Mouse (Mus musculus) limb, embryonic 15.5 days (tissue): ENCODE data around the gene 6430571L13Rik. TPM values are rescaled to one million over a fixed set of nuclear protein-coding genes. Genes with fewer than 3 reads are reported as not detected.

Source experiments
- ATAC-seq: fragments of 200-750 bp; cut with Nextera tagmentation; 2 replicates; pipeline ENCODE4 v1.8.0; 2017; ENCODE audit warnings: low read depth, moderate TSS enrichment; ENCODE audit not compliant: insufficient number of reproducible peaks, low FRiP score, low TSS enrichment
- H3K27ac ChIP-seq: fragments of 300-500 bp; sonication (generic); 2 replicates; pipeline ENCODE4 v1.5.1; 2015; ENCODE audit warnings: moderate library complexity, mild to moderate bottlenecking, inconsistent platforms
- H3K27me3 ChIP-seq: fragments of 300-500 bp; sonication (generic); 2 replicates; pipeline ENCODE4 v1.6.1; 2015; ENCODE audit warnings: inconsistent platforms
- H3K36me3 ChIP-seq: fragments of 300-500 bp; sonication (generic); 2 replicates; pipeline ENCODE4 v1.6.1; 2015; ENCODE audit warnings: inconsistent platforms
- H3K4me1 ChIP-seq: fragments of 300-500 bp; sonication (generic); 2 replicates; pipeline ENCODE4 v1.6.1; 2015; ENCODE audit warnings: inconsistent platforms
- H3K4me2 ChIP-seq: fragments of 300-500 bp; sonication (generic); 2 replicates; pipeline ENCODE4 v1.6.1; 2015; ENCODE audit warnings: mild to moderate bottlenecking, inconsistent platforms
- H3K4me3 ChIP-seq: fragments of 300-500 bp; sonication (generic); 2 replicates; pipeline ENCODE4 v1.5.1; 2015; ENCODE audit warnings: mild to moderate bottlenecking, inconsistent platforms
- H3K9ac ChIP-seq: fragments of 300-500 bp; sonication (generic); 2 replicates; pipeline ENCODE4 v1.6.1; 2015; ENCODE audit warnings: inconsistent platforms
- H3K9me3 ChIP-seq: fragments of 300-500 bp; sonication (generic); 2 replicates; pipeline ENCODE4 v1.6.1; 2016; ENCODE audit warnings: inconsistent platforms
- WGBS: fragments of 180-500 bp; shearing (Covaris S2); methylation state at CpG from one replicate; pipeline ENCODE4 v1.1.7; 2015; 5-methylcytosine and 5-hydroxymethylcytosine counted together
- polyA plus RNA-seq: library from polyadenylated mRNA; unstranded; fragments of >200 nt; fragmentation: Nextera tagmentation; extraction: Ambion mirVana; gene quantifications from 2 replicates; pipeline ENCODE4 v1.2.1, GENCODE M21; 2015

6430571L13Rik gene
- polyA plus RNA-seq, 1 experiment from 2014 or later, result 0.60 TPM

DNA sequence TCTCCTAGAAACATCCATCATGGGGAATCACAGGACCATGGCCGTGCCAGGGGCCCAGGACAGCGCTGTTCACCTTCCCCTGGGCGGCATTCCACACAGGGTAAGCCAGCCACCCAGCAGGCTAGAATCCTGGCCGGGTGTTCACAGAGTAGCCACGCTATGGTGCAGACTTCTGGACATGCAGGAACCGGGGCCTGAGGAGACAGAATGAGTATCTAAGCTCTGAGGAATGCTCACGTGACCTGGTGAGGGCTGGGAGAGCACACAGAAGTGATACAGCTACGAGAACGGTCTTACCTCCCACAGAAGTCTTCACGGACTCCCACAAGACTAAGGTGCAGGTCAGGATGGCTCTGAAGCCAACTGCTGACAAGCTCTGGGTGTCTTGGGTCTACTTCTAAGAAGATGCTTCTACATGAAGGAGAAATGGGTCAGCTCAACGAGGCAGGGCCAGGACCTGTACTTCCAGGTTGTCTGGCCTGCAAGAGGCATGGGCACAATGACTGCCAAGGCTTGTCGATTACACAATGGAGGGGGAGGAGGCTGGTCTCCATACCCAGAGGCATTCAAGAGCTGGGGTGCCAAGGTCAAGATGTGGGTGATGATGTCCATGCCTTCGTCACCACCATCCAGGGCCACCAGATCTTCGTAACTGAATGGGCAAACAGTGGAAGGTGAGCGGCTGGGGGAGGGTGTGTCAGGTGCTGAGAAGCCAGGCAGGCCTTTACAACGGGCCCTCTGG lies 12.4 kb upstream of the 6430571L13Rik start:
- 87% methylated on average over 16 of the region's 16 CpGs for WGBS
- Histone ChIP-seq H3K4me2 (no peak overlapping the region), H3K4me1 (peaks cover 11% of the 10 kb centered on the region; the same call in 1 of the 2 replicates), H3K9ac (no peak overlapping the region), H3K27ac (no peak overlapping the region), H3K4me3 (no peak overlapping the region), H3K9me3 (no peaks in the 10 kb centered on the region), H3K36me3 (peaks cover 11% of the 10 kb centered on the region; the same call in 1 of the 2 replicates), H3K27me3 (no peaks in the 10 kb centered on the region)
- no peak for ATAC-seq

DNA sequence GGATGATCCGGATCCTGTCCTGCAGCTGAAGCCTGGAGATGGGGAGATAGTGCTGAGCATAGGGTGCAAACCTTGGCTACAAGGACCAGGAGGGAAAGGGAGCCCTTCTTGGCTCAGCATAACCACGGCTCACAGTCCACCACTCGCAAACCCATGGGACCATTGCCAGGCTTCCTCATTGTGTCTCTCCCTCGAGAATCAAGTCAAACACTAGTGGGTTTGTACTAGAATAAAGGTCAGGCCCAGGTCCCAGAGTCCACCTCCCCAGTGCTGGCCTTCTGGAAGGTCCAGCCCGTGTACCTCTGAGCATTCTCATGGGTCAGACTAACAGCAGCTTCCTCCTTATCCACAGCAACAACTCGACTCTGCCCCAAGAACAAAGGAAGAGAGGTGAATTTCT lies 9.6 kb upstream of the 6430571L13Rik start:
- no peak overlapping the region for H3K4me2 ChIP-seq
- peaks cover 16% of the 10 kb centered on the region; the same call in 1 of the 2 replicates for H3K36me3 ChIP-seq
- ATAC-seq, result no peak
- no peaks in the 10 kb centered on the region for H3K27me3 ChIP-seq
- no peaks in the 10 kb centered on the region for H3K4me1 ChIP-seq
- no peak overlapping the region for H3K27ac ChIP-seq
- no peaks in the 10 kb centered on the region for H3K9me3 ChIP-seq
- H3K4me3 ChIP-seq, result no peak overlapping the region
- WGBS, result 72% methylated on average over 6 of the region's 6 CpGs
- H3K9ac ChIP-seq, result no peak overlapping the region

DNA sequence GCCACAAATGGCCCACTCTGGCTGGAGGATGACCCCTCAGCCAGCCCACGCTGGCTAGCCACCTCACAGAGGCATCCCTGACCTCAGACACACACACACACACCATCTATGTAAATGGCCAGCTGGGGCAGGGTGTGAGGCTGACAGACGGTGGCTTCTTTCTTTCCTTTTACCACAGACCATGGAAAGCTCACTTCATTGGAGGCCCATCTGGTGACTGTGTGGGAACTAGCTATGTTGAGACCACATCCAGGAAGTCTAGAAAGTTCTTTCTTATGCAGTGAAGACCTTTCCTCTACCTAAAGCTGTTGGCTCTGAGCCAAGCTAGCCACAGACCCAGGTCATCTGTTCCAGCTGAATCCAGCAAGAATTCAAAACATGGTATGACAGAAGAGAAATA lies 6.7 kb upstream of the 6430571L13Rik start:
- Histone ChIP-seq H3K27ac (no peak overlapping the region), H3K36me3 (peaks cover 9% of the 10 kb centered on the region; the same call in 1 of the 2 replicates), H3K9me3 (no peaks in the 10 kb centered on the region), H3K4me2 (no peak overlapping the region), H3K9ac (no peak overlapping the region), H3K27me3 (no peaks in the 10 kb centered on the region), H3K4me1 (peaks cover 10% of the 10 kb centered on the region), H3K4me3 (no peak overlapping the region)
- no peak for ATAC-seq
- 55% methylated on average over 2 of the region's 2 CpGs for WGBS

- no peak overlapping the region for H3K9ac ChIP-seq
- H3K9me3 ChIP-seq, result no peaks in the 10 kb centered on the region
- no peak overlapping the region for H3K4me3 ChIP-seq
- peaks cover 9% of the 10 kb centered on the region; the same call in 1 of the 2 replicates for H3K36me3 ChIP-seq
- no peak overlapping the region for H3K4me2 ChIP-seq
- no peak overlapping the region for H3K27ac ChIP-seq
- WGBS, result 73% methylated on average over 6 of the region's 6 CpGs
- ATAC-seq, result no peak
- H3K4me1 ChIP-seq, result peaks cover 13% of the 10 kb centered on the region
- no peaks in the 10 kb centered on the region for H3K27me3 ChIP-seq
Observed at GRCm38 (mm10) chr9:107334356-107334755, 6.0 kb upstream of the 6430571L13Rik start.

- Histone ChIP-seq H3K27me3 (no peaks in the 10 kb centered on the region), H3K4me3 (no peak overlapping the region), H3K9me3 (no peaks in the 10 kb centered on the region), H3K4me1 (peaks cover 13% of the 10 kb centered on the region), H3K36me3 (peaks cover 9% of the 10 kb centered on the region; the same call in 1 of the 2 replicates), H3K9ac (no peak overlapping the region), H3K4me2 (no peak overlapping the region), H3K27ac (no peak overlapping the region)
- no peak for ATAC-seq
- WGBS, result 87% methylated on average over 5 of the region's 5 CpGs
Observed at GRCm38 (mm10) chr9:107335046-107335445, 5.4 kb upstream of the 6430571L13Rik start.

DNA sequence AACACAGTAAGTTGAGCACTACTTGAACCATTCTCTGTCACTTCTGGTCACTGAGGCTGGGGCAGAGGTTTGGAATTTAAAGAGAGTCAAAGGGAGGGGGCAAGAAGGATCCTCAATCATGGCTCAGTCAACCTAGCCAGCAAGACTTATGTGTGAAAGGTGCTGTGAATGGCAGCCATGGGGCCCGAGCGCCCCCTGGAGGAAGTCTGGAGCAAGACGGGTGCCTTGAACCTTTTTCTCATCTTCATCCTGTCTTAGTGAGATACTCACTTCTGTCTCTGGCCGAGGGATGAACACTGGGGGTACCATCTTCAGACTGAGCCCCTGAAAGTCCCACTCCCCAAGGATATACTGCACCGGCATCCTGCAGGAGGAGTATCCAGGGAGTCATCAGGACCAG lies 4.5 kb upstream of the 6430571L13Rik start:
- H3K27me3 ChIP-seq, result no peaks in the 10 kb centered on the region
- peaks cover 9% of the 10 kb centered on the region; the same call in 1 of the 2 replicates for H3K36me3 ChIP-seq
- no peak overlapping the region for H3K4me3 ChIP-seq
- H3K9me3 ChIP-seq, result no peaks in the 10 kb centered on the region
- H3K4me2 ChIP-seq, result no peak overlapping the region
- WGBS, result 15% methylated on average over 5 of the region's 5 CpGs
- H3K9ac ChIP-seq, result no peak overlapping the region
- no peak for ATAC-seq
- no peak overlapping the region for H3K27ac ChIP-seq
- H3K4me1 ChIP-seq, result peaks cover 15% of the 10 kb centered on the region

DNA sequence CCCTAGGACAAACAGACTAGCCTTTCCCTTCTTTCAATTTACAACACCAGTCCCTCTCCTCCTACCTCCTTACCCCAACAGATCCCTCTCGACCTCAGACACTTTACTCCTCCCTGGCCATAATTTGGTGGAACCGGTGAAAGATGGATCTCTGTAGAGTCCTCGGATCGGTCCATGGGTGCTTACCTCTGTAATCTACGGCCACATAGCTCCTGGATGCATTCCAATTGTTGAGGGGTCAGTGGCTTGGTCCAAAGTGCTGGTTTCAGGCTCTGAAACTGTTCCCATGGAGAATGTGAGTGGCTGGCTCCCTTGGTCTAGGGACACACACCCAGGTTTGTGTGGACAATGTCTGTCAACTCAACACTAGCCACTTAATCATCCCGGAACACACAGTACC lies 4.0 kb upstream of the 6430571L13Rik start:
- H3K36me3 ChIP-seq, result peaks cover 9% of the 10 kb centered on the region; the same call in 1 of the 2 replicates
- H3K27ac ChIP-seq, result no peak overlapping the region
- no peak overlapping the region for H3K9ac ChIP-seq
- 84% methylated on average over 6 of the region's 6 CpGs for WGBS
- peaks cover 3% of the 10 kb centered on the region; the same call in 1 of the 2 replicates for H3K27me3 ChIP-seq
- H3K9me3 ChIP-seq, result no peaks in the 10 kb centered on the region
- ATAC-seq, result no peak
- no peak overlapping the region for H3K4me3 ChIP-seq
- peaks cover 17% of the 10 kb centered on the region for H3K4me1 ChIP-seq
- H3K4me2 ChIP-seq, result no peak overlapping the region

DNA sequence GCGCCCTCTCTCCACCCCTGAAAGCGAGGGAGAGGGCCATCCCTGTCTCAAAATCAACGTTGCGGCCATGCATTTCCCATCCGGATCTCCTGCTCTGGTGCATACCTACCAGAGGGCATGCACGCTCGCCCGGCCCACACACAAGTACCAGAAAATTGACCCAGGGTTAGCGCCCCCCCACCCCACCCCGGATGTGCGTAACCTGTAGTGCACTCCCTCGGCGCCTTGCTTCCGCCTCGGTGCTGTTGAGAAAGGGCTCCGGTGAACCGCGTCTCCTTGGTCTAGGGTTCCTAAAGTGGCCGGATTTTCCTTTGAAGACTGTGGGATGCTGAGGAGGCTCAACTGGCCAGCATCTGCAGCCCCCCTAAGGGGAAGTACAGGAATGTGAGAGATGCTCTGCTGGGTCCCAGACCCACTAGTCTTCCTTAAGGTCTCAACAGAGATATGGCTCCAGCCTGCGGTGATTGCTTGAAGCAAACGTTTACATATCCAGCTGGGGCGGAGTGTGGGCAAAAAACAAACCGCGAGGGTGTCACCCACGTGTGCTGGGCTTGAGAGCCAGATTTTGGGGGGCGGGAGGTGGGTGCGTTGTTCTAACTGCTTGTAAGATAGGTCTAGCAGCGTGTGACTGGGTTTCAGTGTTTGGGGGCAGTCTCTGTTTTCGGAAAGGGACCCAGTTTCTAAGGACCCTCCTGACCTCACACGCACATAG lies 2.1 kb upstream of the 6430571L13Rik start, which contains the start of gene Hemk1:
Hemk1 (minus strand) TSS at position 179 of the 712 bp plus-strand sequence.
- peak within 1 kb of the TSS; percentile 62; the same call in 1 of the 2 replicates for H3K27ac ChIP-seq
- peak; percentile 72; the same call in 1 of the 2 replicates for ATAC-seq
- peaks cover 17% of the 10 kb centered on the region for H3K4me1 ChIP-seq

DNA sequence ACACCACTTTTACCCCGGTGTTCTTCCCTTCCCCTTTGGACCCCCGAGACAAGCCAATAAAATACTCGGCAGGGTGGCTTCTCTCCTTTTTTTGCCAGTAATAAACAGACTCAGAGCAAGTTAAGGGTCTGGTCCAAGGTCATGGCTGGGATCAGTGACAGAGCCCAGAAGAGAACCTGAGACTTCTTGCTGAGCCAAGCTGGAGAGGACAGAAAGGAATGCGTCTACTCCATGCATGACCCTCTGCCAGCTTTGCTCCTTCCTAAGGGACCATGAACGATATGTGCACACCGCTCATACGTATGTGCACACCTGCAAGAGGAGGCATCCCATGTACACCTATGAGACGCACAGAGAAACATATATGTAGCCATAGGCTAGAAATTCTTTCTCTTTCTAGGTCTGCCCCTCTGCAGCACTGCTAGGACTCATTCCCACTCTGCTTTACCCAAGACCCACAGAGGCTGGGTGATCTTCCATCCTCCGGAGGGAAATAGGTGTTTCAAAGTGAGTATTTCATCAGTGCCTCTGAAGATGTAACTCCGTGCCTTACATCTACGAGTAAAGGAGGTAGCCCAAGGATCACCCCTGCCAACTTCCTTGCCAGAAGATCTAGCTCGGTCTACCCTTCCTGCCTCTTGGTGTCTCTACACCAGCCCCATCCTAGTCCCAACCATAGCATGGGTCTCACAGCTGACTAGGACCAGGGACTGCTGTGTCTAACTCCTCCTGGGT lies 676 bp downstream of the 6430571L13Rik start:
- Histone ChIP-seq H3K4me2 (peak overlapping the region; percentile 87), H3K27ac (no peak overlapping the region), H3K36me3 (no peaks in the 10 kb centered on the region), H3K9ac (peak overlapping the region; percentile 38; the same call in 1 of the 2 replicates), H3K4me3 (peak overlapping the region; percentile 63), H3K27me3 (peaks cover 10% of the 10 kb centered on the region), H3K4me1 (peaks cover 17% of the 10 kb centered on the region), H3K9me3 (no peaks in the 10 kb centered on the region)
- ATAC-seq, result no peak
- 48% methylated on average over 12 of the region's 12 CpGs for WGBS

More for the DNA sequence above, 2.1 kb upstream of the 6430571L13Rik start, which contains the start of gene Hemk1:
- peaks cover 6% of the 10 kb centered on the region for H3K27me3 ChIP-seq
- H3K9ac ChIP-seq, result peak within 1 kb of the TSS; percentile 73
- peaks cover 4% of the 10 kb centered on the region; the same call in 1 of the 2 replicates for H3K36me3 ChIP-seq
- 3% methylated on average over 30 of the region's 30 CpGs for WGBS
- peak within 1 kb of the TSS; percentile 56 for H3K4me3 ChIP-seq
- peak within 1 kb of the TSS; percentile 65 for H3K4me2 ChIP-seq
- no peaks in the 10 kb centered on the region for H3K9me3 ChIP-seq

- Histone ChIP-seq H3K27me3 (peaks cover 10% of the 10 kb centered on the region), H3K27ac (no peak overlapping the region), H3K4me2 (no peak overlapping the region), H3K36me3 (no peaks in the 10 kb centered on the region), H3K4me1 (peaks cover 14% of the 10 kb centered on the region), H3K9me3 (no peaks in the 10 kb centered on the region), H3K4me3 (no peak overlapping the region), H3K9ac (no peak overlapping the region)
- WGBS, result 88% methylated on average over 11 of the region's 11 CpGs
- no peak for ATAC-seq
Observed at GRCm38 (mm10) chr9:107342201-107342709, 1.9 kb downstream of the 6430571L13Rik start.

DNA sequence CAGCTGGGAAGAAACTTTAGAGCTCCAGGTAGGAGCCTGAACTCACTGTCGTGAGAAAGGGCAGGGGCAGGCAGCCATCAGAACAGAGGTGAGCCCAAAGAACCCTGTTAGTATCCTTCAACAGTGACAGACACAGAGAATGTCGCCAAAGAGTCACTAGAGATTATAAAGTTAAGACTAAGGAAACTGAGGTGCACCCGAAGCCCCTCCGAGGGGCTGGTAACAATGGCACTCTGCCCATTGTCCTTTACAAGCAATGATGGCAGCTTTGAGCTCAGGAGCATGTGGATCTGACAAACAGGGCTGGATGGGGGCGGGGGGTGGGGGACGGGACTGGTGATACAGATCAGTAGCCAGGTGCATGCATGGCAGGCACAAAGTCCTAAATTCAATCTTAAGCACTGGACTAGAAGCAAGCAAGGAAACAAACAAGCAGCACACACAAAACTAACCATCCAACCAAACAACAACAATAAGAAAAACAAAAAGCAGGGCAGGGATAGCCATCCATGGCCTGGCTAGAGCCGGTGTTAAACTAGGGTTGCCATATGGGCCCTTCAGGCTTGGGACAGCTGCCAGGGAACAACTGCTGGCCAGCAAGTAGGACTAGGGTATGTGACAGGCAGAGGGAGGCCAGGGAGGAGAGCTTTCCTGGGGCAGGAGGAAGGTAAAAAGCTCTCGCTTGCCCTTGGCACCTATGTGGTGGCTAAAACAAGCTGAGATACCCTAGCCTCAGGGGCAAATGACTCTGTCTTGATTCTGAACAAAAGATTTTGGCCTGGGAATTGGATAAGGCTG lies 2.9 kb downstream of the 6430571L13Rik start:
- H3K4me3 ChIP-seq, result no peak overlapping the region
- WGBS, result 63% methylated on average over 8 of the region's 8 CpGs
- H3K9me3 ChIP-seq, result no peaks in the 10 kb centered on the region
- H3K27ac ChIP-seq, result no peak overlapping the region
- no peak for ATAC-seq
- no peaks in the 10 kb centered on the region for H3K36me3 ChIP-seq
- H3K9ac ChIP-seq, result no peak overlapping the region
- H3K4me1 ChIP-seq, result peaks cover 10% of the 10 kb centered on the region
- H3K27me3 ChIP-seq, result peaks cover 10% of the 10 kb centered on the region
- no peak overlapping the region for H3K4me2 ChIP-seq
